Mouse (Mus musculus) liver, adult (tissue): ENCODE results near the gene Slc2a9.

Source experiments
- GATA4 ChIP-seq: IDR thresholded peaks from 2 replicates; pipeline ENCODE4 v1.6.1; 2014; ENCODE audit warnings: mild to moderate bottlenecking, low read length; ENCODE audit not compliant: insufficient replicate concordance

Gene Slc2a9

DNA sequence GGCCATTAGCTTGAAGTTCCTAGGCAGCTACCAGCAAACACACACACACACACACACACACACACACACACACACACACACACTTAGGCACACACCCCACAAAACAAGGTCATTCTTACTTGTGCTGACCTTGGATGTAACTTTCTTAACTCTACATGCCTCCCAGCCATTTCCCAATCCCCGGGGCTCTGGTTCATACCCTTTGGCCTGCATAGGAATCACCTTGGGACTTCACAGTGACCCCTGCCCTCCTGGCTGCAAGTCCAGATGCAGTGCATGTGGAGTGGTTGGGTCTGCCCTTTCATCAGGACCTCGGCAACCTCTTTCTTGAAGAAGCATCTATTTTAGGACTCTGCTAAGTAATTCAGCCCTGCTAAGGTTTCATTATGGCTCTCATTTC lies 197.7 kb downstream of the Slc2a9 start:
- no peak for TF ChIP-seq GATA4

GRCm38 (mm10) chr5:38302651-38303050 lies 200.3 kb downstream of the Slc2a9 start:
- no peak for TF ChIP-seq GATA4

DNA sequence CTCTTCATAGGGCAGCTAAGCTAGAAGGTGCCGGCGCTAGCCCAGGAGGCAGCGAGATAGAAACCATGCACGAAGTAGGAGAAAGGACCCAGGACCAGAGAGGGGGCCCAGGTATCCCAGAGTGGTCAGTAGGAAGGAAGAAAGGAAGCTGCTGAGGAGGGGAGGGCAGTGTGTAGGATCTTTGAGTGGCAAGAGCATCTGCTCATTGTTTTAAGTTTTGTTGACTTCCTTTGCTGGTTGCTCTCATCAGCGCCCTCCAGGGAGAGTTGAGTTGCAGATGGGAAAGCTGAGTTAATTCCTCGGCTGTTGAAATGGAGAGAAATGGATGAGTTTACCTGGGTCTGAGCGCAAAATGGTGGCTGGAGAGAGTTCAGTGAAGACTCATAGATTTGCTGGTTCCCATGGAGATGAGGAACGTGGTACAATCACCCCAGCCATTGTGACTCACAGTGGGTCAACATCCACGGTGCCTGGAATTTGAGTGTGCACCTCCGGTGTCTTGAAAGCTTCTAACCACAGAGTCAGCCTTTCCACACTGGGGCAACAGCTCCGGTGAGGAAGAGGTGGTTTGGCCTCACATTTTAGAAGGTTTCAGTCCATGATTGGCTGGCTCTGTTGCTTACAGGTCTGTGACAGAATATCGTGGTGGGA lies 201.1 kb downstream of the Slc2a9 start:
- no peak for TF ChIP-seq GATA4
